Mouse (Mus musculus): ENCODE data around the gene Creld2.

DNA sequence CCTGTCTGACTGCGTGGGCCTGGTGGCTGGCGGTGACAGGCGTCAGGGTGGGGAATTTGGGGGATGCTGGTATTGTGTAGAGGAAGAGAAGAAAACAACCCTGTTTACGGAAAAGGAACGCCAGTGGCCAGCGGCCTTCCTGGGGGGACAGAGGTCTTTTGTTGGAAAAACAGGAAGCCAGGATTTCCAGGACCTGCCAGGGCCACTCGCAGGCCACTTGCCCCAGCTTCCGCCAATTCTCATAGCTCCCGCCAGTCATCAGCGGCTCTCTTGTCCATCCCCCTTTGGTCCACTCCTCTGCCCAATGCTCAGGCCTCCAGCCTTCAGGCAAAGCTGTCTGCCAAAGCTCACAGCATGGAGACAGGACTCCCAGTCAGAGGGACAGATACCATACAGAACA is 20.7 kb downstream of the Creld2 start:
- TF ChIP-seq CTCF (conservative IDR thresholded peaks at IDR 0.05; ENCODE audit: low read length), result no peak
- no peak for TF ChIP-seq NANOG (IDR thresholded peaks at IDR 0.05; ENCODE audit: borderline replicate concordance, low read length)
- TF ChIP-seq POU5F1 (IDR thresholded peaks at IDR 0.05; ENCODE audit: borderline replicate concordance, low read length), result no peak
